Mouse (Mus musculus): Measurements from ENCODE around the gene Tmem136. TPM values are rescaled to one million over a fixed set of nuclear protein-coding genes. Genes with fewer than 3 reads are reported as not detected.

Gene Tmem136
- total RNA-seq, 2 experiments from 2014 or later: 0.76 to 3.4 TPM

DNA sequence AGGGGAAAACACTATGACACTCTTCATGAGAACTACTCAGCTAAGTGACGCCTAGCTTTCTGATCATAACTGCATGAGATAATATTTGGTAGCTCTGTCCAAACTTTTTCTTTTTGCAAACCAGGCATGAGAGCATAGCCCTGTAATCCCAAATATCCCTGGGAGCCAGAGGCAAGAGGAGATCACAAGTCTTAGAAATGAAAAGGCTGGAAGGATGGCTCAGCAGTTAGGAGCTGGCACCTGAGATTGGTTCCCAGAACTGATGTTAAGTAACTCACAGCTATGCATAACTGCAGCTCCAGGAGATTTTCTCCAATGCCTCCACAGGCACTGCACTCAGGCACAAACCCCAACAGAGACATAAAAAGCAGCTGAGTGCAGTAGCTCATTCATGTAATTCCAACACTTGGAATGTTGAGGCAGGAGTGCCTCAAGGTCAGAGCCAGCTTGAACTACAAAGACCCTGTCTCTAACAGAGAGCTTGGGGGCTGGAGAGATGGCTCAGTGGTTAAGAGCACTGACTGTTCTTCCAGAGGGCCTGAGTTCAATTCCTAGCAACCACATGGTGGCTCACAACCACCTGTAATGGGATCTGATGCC lies 30.6 kb downstream of the Tmem136 start:
- ATAC-seq (replicated peaks; ENCODE audit: low FRiP score, low TSS enrichment, poor library complexity, severe bottlenecking): no peak

DNA sequence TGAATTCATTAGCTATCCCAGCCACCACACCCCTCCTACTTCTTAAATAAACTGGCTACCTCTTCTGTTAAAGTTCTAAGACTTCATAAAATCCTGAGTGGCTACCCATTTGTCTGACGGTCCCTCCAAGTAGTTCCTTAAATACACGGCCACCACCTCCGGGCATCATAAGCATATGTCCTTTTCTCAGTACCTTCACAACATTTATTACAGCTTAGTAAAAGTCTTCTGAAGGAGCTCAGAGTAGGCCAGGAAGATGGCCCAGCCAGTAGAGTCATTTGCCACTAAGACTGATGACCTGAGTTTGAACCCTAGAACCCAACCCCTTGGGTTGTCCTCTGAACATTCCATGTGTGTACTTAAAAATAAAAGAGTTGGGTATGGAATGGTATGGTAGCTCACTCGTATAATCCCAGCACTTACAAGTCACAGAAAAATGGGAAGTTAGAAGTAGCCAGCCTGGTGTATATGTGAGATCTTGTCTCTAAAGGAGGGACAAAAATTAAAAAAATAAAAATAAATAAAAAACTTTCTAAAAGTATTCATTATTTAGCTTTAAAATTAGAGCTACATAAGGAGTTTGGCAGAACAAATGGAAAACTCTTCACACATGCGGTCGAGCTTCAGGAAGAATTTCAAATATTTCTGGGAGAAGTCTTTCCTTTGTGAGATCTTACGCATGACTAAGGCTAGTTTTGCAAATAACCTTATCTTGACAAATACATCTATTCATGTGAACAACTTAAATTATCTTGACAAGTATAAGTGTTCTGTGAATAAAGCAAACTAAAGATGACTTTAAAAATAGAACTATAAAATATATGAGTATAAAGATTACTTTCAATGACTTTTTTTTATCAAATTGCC lies 31.6 kb downstream of the Tmem136 start:
- ATAC-seq (replicated peaks; ENCODE audit: low FRiP score, low TSS enrichment, poor library complexity, severe bottlenecking): no peak

DNA sequence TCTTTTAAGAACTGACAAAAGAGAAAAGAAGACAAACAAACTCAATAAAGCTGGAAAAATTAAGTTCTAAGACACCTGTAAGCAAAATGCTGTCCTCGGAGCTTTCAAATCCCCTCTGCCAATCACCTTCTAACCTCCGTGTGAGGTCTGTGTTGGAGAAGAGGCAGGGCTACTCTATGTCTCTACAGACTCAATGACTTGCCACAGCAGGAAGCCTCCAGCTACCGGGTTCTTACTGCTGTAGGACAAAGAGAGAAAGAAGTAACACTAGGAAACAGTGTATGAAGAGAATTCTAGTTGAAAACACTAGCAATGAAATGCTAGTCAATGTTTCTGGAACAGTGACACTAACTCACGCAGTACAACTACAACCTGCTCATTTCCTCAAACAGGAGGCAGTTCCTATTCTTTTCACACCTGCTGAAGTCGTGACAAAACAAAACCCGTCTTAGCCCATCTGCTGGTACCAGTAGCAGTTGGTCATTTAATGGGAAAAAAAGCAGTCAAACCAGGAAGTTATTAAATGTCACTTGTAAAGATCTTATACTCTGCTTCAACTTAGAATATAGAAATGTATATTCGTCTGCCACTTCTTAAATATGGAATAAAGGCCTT lies 32.8 kb downstream of the Tmem136 start:
- ATAC-seq (replicated peaks; ENCODE audit: low FRiP score, low TSS enrichment, poor library complexity, severe bottlenecking): no peak

DNA sequence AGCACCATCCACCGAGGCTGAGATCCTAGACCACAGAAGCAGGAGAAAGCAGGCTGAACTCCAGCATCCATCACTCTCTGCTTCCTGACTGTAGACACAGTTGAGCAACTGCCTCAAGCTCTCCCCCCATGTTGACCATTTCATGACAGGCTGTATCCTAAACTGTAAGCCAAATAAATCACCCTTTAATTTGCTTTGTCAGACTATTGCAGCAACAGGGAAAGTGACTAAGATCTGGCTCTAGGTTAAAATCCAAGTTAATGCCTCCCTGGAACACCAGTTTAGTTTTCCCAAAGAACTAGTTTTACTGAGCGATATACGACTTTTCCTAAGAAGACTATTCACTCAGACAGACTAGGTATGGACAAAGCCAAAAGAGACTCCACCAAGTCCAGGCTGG lies 37.7 kb downstream of the Tmem136 start:
- ATAC-seq (replicated peaks; ENCODE audit: low FRiP score, low TSS enrichment, poor library complexity, severe bottlenecking): no peak

DNA sequence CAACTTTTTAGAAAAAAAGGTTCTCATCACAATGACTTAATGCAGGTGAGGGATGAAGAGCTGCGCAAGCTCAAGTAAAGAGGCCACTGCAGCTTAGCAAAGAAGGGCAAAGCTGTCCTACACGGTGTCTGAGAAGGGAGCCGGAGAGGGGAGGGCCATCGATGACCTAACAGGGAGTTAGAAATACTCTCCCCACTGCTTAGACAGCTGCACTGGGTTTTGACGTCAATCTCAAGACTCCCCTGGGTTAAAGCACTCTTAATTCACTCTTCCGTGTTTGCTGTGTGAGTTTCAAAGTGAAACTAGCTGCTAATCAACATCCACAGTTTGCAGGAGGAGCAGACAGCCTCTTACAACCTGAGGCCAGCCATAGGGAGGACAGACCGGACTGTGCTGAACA lies 40.2 kb downstream of the Tmem136 start:
- ATAC-seq (replicated peaks; ENCODE audit: low FRiP score, low TSS enrichment, poor library complexity, severe bottlenecking): no peak

DNA sequence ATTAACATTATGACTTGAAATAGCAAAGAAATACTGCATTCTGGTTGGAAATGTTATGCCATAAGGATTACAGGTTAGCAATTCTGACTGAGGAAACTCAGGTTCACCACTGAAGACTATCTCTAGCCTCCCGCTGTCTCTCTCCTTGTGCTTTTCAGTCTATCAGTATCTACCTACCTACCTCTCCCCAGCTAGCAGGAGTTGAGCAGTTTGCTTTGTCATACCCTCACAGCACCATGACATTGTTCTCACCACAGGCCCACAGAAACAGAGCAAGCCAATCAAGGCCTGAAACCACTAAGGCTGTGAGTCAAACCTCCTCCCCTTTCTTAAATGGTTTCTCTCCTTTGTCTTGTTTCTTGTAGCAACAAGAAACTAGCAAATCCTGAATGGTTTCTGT lies 41.8 kb downstream of the Tmem136 start:
- ATAC-seq (replicated peaks; ENCODE audit: low FRiP score, low TSS enrichment, poor library complexity, severe bottlenecking): peak; percentile 85

DNA sequence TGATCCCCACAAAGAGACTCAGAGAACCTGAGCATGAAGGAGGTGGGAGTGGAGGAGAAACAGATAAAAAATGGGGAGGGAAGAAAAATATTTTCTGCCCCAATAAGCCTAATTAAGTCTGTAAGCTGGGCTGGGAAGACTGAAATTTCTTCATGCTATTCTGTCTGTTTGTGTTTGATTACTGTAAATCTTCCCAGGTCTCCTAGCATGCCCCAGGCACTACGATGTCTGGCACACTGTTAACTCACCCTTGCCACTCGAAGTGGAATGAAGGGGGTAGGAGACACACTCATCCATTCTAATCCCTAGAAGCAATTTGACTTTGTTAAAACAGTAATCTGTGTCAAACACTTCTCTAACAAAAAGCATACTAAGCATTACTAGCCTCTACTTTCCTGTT lies 44.6 kb downstream of the Tmem136 start:
- no peak for ATAC-seq (replicated peaks; ENCODE audit: low FRiP score, low TSS enrichment, poor library complexity, severe bottlenecking)

DNA sequence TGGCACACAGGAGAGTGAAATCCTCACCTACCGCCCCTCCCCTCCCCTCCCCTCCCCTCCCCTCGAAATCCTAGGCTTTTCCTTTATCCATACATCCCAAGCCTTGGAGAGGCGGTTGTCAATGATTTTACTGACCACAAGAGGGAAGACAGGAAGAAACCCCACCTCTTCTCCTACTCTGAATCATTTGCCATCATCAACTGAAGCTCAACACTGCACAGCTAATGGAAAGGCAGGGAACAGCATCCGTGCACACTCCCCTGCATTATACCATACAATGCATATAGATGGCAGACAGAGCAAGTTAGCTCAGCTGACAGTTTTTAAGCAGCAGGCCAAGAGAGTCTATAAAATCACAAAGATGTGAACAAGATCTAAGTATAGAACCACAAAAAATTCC lies 45.2 kb downstream of the Tmem136 start:
- no peak for ATAC-seq (replicated peaks; ENCODE audit: low FRiP score, low TSS enrichment, poor library complexity, severe bottlenecking)

DNA sequence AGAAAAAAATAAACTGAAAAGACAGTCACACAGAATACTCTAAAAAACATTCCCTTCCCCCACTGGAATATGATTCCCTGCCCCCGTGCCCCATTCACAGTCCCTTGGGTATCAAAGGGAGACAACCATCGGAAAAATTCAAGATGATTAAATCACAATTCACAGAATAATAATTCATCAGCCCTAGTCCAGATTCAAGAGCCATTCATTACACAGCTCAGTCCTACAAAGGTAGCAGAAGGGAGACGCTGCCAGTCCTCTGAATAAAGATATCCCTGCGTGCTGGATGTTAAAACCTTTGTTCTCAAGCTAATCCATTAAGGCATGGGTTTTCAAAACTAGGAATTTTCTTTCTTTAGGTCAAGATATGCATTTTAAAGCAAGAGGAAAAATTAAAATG lies 45.8 kb downstream of the Tmem136 start:
- ATAC-seq (replicated peaks; ENCODE audit: low FRiP score, low TSS enrichment, poor library complexity, severe bottlenecking): no peak

DNA sequence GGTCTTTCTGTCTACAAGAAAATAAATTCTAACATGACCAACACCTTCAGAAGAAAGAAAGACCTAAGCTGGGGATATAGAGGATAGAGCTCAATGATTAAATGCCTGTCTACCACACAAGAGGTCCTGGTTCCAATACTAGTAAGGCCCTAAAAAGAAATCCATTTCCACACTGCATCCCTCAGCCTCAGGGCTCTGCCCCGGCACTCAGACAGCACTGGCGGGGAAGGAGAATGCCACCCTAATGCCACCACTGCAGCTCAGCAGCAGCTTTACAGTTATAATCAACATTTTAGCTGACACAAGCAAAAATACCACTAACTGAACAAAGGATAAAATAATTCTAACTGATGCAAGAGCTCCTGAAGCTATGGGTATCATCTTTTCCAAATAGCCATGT lies 46.2 kb downstream of the Tmem136 start:
- ATAC-seq (replicated peaks; ENCODE audit: low FRiP score, low TSS enrichment, poor library complexity, severe bottlenecking): no peak

DNA sequence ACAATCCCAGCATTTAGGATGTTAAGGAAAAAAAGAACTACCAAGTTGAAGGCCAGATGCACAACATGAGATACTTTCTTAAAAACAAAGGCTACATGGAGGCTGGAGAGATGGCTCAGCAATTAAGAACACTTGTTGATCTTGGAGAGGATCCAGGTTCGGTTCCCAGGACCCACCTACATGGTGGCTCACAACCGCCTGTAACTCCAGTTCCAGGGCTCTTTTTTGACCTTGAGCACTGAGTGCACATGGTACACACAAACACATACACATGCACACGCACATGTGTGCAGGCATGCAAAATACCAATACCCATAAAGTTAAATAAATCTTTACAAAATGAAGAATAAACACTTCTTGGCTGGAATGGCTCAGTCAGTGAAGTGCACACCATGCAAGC lies 48.5 kb downstream of the Tmem136 start:
- ATAC-seq (replicated peaks; ENCODE audit: low FRiP score, low TSS enrichment, poor library complexity, severe bottlenecking): no peak

DNA sequence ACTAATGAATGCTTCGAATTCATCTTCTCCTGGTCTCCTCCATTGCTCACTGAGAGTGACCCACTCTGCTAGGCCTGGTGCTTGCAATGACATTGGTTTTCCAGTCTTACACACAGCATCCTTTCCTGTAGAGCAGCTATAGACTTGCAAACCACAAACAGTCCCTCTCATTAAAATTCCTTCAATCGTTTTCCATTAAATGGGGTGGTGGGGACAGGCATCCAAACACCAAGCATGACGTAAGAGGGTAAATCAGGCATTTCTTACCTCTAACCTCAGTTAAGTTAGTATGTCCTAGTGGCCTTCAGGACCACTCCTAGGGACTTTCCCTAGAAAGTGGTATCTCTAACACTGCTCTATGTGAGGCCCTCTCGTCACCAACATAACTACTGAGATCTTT lies 51.1 kb downstream of the Tmem136 start:
- no peak for ATAC-seq (replicated peaks; ENCODE audit: low FRiP score, low TSS enrichment, poor library complexity, severe bottlenecking)

DNA sequence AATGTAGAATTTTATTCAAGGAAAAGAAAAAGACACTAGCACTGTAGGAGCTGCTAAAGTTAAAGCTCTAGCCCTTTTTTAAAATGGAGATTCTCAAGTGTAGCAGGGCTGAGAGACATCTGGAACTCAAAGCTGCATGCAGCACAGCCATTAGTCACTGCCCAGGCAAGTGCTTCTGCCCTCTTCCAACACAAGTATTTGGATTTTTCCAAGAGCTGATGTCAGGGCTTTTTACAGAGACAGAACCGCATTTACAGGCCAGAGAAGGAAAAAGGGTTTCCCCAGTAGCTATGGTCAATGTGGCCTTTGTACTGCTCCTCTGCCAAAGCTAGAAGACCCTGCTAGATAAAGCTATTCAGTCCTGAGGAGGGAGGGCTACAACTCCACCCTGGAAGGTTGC lies 54.8 kb downstream of the Tmem136 start:
- ATAC-seq (replicated peaks; ENCODE audit: low FRiP score, low TSS enrichment, poor library complexity, severe bottlenecking): no peak

Other genes with a start within 250 kb of the Tmem136 start
- not detected in 2 replicates for gene Grik4, start 172.1 kb downstream of the Tmem136 start, total RNA-seq (2014; fragmentation: Nextera tagmentation)
- gene Grik4, start 172.1 kb downstream of the Tmem136 start, total RNA-seq (2017): not detected in 2 replicates
- gene Arhgef12, start 9.3 kb downstream of the Tmem136 start, total RNA-seq (2014; fragmentation: Nextera tagmentation): 23.4 and 34.6 TPM in 2 replicates
- 17.3 and 18.5 TPM in 2 replicates for gene Arhgef12, start 9.3 kb downstream of the Tmem136 start, total RNA-seq (2017)
- gene Pou2f3, start 93.8 kb upstream of the Tmem136 start, total RNA-seq (2014; fragmentation: Nextera tagmentation): not detected in 2 replicates
- gene Pou2f3, start 93.8 kb upstream of the Tmem136 start, total RNA-seq (2017): not detected in 2 replicates
- 23.8 and 24.9 TPM in 2 replicates for gene Oaf, start 123.3 kb upstream of the Tmem136 start, total RNA-seq (2014; fragmentation: Nextera tagmentation)
- 5.7 and 17.9 TPM in 2 replicates for gene Oaf, start 123.3 kb upstream of the Tmem136 start, total RNA-seq (2017)
- gene Trim29, start 194.3 kb upstream of the Tmem136 start, total RNA-seq (2014; fragmentation: Nextera tagmentation): not detected in 2 replicates
- not detected in 2 replicates for gene Trim29, start 194.3 kb upstream of the Tmem136 start, total RNA-seq (2017)

Data from megakaryocyte-erythroid progenitor cell, adult 5-6 weeks (primary cell).